Mouse (Mus musculus) A20 (cell line): Measurements from ENCODE around the gene Sh3pxd2a.

Experiments
- DNase-seq: peaks from one replicate; pipeline ENCODE4 v3.0.0-alpha.2; 2011; ENCODE audit warnings: low read depth, low spot score

Sh3pxd2a gene

DNA sequence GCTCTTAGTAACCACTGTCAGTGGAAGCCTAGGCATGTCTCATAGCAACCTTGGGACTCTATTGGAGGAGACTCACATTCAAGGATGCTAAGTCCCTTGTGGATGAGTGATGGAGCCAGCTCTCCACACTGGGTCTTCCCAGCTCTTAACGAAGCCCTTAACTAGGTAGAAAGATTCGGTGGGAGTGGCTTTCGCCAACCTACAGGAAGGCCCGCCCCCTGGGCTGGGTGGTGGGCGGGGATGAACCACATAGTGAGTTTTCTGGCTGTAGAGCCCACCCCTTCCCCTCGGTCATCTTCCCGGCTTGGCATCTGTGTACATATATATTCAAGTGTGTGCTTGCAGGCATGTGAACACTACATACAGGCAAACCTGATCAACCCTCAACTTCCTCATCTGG is 223.2 kb downstream of the Sh3pxd2a start:
- DNase-seq = no peak

DNA sequence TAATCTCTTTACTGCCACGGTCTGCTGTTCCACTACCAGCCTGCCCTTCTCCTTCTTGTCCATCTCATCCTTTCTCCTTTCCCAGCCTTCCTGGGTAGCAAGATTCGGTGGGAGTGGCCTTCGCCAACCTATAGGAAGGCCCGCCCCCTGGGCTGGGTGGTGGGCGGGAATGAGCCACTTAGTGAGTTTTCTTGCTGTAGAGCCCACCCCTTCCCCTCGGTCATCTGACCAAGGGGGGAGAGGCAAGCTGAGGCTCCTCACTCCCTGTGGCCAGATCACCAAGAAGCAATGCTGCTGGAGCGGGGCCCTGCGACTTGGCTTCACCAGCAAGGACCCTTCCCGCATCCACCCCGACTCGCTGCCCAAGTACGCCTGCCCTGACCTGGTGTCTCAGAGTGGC is 224.1 kb downstream of the Sh3pxd2a start:
- no peak for DNase-seq

DNA sequence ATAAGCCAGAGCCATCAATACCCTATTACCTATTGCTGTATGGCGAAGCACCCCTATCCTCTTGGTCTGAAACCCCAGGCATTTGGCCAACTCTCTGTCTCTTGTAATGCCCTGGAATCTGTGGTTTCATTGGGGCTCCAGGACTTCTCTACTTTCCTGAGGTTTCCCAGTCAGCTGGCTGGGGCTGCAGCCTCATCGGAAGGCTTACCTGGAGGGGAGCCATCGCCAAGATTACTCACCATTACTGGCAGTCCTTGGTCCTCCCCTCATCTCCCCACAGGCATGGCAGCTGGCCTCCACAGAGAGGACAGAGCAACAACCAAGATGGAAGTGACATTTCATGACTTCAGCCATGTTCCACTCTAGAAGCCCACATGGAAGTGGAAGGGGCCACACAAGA is 231.1 kb downstream of the Sh3pxd2a start:
- DNase-seq = no peak

DNA sequence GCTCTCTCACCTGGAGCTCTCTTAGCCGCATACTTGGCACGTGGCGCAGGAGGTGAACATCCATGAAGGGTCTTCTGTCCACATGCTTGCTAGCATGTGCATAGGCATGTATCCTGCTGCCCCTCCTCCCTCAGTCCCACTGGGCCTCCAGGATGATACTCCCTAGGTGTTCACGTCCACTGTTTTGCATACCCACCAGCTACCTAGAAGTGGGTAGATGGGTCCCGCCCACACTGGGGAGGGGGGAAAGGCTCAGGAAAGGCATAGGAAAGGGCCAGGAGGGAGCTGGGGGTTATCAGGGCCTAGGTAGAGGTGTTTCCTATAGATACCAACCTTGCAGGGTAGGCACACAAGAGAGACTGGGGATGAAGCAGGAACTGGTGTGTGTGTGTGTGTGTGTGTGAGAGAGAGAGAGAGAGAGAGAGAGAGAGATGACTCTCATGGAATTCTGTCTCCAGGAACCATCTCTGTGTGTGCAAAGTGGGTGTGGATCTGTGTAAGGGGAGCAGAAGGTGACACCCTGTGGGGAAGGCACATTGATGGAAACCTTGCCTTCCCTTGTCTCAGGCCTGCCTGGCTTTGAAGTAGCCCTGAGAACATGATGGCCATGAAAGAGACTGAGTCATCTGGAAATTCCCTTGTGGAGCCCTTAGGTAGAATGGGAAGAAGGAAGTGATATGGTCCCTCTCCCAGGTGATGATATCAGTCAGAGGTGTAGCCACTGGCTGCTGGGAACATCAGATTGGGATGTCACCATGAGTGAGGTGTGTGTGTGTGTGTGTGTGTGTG is 231.9 kb downstream of the Sh3pxd2a start:
- no peak for DNase-seq

DNA sequence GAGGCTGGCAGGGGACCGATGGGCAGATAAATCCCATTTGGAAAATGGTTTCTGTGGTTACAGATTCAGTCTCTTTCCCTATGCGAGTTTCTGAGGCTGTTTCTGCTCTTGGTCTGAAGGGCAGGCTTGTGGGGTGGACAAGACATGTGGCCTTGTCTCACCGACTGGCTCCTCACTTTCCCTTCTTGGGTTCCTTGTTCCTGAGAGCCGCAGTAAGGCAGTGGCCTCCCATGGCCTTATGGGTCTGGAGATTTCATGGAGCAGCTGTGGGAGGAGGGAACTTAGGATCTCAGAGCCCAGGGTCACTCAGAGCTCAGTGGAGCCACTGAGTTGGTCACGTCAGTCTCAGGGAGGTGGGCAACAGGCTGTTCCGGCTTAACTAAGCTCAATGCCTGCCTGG is 232.8 kb downstream of the Sh3pxd2a start:
- DNase-seq = no peak

DNA sequence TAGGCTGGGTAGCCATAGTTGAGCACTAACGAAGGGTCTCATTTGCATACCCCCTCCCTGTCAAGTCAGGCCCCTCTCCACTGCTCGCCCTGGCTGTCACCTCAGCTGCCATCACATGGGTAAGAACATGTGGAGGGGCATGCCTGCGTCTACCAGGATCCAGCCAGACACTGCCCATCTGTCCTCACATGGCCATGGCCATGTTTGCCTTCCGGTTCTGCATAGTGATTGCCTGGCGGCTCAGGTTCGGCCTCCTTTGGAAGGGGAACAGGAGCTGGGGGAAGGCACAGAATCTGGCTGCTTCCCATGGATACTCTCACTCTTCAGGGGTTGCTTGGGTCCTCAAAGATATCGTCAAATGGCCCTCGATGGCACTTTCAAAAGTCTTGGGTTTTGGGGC is 233.5 kb downstream of the Sh3pxd2a start:
- no peak for DNase-seq

DNA sequence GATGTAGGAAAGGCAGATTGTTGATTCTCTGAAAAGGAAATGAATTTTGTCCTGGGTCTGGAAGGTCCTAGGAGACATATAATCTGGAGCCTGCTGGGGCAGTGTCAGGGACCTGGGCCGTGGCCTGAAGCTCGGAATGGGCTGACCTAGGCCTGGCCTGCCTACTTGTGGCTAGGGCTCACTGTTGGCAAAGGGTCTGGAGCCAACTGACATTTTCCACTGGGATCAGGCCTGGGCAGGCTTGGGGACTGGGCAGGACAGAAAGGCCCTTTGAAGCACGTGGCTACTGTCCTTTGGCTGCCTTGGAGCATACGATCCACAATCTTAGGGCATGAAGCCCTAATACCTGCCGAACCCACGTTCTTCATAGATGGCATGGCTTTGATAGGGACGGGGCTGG is 234.1 kb downstream of the Sh3pxd2a start:
- DNase-seq = no peak

DNA sequence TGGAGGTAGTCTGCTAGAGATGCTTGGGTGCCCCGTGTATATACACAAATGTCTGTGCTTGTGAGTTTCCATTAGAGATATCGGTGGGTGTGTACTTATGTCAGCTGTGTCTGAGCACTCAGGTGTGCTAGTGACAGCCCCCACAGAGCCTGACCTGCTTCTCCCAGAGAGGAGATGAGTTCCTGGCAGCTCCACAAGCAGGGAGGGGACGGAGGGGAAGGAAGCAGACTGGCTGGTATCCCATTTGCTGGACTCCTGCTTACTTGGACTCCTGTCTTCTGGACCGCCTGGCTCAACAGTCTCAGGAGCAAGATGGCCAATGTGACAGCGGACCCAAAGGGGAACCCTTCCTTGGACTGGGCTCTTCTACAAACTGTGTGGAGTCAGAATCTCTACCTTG is 234.7 kb downstream of the Sh3pxd2a start:
- DNase-seq = no peak

DNA sequence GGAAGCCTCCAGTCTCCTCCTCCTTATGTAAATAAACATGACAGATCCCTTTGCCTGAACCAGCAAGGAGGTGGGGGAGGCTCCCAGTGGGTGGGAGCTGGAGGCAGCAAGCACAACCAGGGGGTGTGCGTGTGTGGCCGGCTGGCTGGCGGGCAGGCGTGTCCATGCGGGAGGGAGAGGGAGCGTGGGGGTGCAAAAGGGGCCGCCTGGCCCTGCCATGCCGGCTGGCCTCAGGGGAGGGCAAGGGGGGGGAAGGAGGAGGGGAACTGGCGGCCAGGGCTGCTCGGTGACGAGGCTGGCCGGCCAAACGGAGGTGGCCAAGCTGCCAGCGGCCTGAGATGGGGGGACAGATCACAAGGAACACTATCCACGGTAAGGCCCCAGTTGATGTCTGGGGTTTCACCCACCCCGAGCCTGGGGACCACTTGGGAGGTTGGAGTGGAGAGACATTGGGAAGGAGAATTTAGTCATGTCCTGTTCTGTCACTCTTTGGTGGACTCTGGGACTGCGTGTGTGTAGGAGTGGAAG is 235.4 kb downstream of the Sh3pxd2a start:
- no peak for DNase-seq

DNA sequence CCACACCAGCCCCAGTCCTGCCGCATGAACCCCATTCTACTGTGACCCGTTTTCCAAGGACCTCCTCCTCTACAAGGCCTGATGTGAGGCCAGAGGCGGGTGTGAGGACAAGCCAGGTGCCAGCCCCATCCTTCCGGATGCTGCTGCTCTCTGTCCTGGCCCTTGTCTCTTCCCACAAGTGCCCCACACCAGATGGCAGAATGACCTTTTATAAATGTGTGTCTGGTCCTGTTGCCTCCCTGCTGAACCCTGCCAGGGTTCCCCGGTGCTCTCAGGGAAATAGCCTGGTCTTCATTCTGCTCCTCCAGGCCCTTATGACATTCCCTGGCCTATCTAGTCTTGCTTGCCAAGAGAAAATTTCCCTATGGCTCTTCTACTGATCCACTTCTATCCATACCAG is 238.4 kb downstream of the Sh3pxd2a start:
- no peak for DNase-seq

DNA sequence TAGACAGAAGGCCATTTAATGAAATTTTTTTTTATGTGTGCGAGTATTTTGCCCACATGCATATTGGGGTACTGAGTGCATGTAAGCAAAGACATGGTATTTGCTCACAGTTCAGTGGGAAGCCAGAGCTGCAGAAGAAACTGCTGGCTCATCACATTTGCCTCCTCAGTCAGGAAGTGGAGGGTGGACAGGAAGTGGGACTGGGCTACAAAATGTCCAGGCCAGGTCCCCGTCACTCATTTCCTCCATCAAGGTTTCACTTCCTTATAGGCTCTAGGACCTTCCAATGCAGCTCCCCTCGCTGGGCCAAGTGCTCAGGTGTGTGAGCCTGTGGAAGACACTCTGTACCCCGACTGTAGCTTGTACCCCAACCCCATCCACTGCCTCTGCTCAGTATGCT is 239.5 kb downstream of the Sh3pxd2a start:
- peak; percentile 89 for DNase-seq

DNA sequence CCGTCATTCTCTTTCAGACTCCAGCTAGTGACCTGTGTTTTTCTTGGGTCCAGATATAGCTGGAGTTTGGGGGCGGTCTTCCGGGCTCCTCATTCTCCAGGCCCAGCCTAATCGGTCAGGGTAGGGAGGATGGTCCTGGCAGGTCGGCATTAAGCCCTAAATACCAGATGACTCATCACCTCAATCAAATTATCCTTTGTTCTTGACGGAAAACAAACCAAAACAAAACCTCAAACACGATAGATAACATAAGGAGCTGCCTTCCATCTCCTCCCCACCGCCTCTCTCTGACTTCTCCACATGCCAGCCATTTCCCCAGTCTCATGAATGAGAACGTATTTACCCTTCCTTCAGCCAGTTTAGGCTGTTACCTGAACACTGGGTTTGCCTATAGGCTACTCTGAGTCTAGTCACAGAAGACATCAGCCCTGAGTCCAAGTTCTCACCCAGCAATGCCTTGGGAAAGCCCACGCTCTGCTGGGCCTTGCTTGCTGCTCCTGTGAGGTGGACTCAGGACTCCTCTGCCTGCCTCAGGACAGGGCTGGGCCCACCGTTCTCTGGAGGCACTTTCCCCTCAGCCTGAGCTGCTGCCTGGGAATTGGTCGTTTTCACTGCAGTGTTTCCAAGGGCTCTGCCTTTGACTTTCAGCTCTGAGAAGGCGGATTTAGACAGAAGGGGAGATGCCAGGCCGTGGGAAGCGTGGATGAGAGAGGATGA is 241.2 kb downstream of the Sh3pxd2a start:
- no peak for DNase-seq

DNA sequence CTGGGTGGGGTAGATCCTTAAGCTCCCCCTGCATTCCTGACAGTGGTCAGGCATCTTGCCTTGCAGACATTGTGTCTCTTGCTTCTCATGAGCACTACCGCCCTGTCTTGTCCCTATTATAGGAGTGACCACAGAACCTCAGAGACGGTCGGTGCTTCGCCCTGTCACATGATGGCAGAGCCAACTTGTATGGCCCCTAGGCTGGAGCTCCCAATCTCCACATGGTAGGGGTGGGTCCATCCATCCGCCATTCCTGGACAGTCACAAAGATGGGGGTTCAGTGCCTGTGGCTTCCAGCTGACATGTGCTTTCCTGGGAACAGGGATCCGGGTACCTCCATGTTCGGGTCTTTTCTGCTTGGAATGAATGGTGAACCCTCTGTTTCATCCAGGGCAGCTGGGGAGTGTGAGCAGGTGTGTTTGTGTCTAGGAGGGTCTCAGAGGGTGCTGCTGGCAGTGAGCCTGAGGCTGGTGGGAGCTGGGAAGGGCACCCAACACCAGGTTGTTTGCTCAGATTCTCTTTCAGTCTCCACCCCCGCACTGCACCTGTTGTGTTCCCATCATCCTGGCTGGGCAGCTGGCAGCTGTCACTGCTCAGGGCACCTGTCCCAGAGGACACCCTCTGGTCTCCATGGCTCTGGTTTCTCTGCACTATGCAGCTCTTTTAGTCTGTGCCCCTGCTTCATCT is 241.9 kb downstream of the Sh3pxd2a start:
- DNase-seq = peak; percentile 74

DNA sequence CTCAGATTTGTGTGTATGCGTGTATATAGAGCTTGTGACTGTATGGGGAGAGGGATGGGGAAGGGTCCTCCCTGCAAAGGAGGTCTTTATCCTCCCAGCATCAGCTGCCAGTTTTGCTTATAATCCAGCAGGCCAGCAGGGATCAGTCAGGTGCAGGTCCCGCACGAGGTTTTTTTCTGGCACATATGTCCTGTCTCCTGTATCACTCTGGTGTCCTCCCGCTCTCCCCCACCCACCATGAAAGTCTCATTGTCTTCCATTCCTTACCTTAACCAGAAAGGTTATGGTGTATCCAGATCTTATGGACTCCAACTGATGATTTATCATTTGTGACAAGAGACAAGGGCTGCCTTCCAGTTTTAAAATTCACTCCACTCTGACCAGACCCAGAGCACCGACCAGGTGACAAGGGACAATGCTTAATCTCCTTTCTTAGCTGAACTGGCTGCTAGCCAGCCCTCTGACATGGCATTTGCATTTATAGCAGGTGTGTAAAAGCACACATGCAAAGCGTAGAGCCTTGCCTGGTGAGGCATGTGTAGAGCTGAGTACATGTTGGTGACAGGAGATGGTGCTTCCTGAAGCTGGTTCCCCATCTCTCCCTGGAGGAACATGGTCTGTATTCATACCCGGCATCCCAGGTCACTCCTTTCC is 242.6 kb downstream of the Sh3pxd2a start:
- peak; percentile 91 for DNase-seq

DNA sequence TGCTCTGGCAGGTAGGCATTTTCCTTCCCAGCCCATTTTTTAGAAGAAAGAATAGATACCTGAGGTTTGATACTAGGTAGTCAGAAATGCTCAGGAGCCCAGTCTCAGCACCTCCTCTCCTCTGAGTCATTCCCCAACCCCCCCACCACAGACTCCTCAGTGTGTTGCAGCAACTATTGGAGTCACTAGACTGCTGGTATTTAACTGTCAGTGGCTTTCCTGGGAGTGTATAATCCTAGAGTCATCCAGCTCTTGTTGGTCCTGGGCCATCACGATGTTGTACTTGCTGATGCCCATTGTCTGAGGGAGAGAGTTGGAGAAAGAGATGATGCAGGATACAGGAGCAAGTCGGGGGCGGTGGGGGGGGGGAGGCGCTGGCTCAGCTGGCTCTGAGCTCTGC is 243.2 kb downstream of the Sh3pxd2a start:
- DNase-seq = peak; percentile 3

DNA sequence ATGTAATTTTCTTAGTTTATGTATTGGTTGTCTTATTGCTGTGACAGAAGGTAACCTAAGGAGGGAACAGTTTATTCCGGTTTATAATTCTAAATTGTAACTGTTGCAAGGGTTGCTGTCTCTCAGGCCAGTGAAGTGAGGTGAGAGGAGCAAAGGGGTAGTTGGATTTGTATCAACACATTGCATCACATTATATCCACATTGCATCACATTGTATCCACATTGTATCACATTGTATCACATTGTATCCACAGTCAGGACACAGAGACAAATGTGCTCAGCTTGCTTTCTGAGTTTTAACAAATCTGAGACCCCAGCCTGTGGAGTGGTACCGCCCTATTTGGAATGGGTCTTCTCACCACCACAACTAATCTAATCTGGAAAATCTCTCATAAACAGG is 244.0 kb downstream of the Sh3pxd2a start:
- DNase-seq = no peak

DNA sequence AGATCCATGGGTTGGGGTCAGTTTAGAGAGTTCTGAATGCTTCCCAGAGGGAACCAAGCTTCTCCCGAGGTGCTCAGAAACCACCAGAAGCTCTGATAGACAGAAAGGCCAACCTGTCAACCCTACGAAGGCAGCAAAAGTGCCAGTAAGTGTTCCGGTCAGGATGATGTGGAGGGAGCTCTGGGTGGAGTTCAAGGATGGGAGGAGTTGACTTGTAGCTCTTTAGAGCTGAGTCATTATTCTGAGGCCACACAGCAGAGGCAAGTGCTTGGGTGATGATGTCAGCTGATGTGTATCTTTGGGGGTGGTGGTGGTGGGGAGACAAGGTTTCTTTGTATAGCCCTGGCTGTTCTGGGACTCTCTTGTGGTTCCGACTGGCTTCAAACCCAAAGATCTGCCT is 244.6 kb downstream of the Sh3pxd2a start:
- DNase-seq = no peak

DNA sequence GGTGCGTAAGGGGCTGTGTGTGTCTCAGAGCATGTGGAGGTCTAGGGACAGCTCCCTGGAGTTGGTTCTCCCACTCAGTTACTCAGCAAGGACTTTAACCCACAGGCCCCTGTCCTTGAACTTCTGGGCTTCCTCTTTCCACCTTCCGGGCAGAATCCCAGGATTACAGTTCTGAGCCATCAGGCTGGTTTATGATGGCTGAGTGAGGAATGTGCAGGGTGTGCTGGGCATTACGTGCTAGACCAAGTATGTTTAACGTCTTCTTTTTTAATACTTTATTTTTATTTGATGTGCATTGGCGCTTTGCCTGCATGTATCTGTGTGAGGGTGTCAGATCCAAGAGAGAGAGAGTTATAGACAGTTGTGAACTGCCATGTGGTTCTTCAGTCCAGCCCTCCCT is 247.4 kb downstream of the Sh3pxd2a start:
- no peak for DNase-seq

DNA sequence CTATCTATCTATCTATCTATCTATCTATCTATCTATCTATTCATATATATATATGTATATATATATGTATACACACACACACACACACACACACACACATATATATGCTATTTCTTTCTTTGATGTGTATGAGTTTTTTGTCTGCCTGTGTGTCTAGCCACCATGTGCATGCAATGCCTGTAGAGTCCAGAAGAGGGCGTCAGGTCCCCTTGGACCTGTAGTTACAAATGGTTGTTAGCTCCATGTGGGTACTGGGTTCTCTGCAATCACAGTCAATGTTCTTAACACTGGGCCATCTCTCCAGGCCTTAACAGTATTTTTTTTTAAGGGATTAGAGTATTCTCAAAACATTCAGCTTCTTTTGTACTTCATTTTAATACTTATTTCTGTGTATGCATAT is 250.7 kb downstream of the Sh3pxd2a start:
- peak; percentile 41 for DNase-seq

DNA sequence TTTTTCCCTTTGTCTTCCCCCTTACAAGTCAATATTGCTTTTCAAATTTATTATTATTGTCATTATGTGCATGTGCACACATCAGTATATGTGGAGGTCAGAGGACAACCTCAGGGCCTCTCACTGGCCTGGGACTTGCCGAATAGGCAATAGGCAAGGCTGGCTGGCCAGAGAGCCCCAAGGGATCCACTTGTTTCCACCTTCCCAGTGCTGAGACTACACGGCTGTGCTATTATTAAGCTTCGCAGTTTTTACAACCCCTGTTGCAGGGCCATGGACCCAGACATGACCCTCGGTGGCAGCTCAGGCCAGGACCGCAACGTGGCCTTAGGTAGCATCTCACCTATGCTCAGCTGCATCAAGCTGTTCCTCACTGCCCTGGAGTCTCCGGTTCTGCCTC is 251.8 kb downstream of the Sh3pxd2a start:
- DNase-seq = no peak

DNA sequence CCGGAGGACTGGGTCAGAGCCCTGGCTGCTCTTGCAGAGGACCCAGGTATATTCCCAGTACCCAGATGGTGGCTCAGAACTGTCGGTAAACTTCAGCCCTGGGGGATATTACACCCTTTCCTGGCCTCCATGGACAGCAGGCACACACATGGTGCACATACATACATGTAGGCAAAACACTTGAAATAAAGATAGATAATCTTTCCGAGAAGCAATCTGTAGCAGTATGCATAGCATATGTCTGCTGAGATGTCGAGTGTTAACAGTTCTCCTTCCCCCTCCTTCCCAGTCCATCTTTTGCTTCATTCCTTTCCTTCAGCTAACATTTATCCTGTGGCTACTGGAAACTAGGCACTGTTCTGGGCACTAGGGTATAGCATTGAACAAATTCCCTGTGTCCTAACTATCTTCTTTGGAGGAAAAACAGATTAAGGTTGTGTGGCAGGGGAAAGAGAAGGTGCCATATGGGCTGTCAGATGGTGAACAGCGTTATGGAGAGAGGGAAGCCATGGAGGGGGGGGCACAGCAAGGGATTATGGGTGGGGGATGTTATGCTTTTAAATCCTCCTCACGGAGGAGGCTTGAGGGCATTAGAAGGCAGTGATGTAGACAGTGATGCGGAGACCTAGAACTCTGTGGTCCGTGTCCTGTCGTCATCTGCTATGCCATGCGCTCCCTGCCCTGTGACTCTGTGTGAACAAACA is 252.4 kb downstream of the Sh3pxd2a start:
- DNase-seq = no peak
